Mouse (Mus musculus): ENCODE data around the gene Alg11. TPM values are rescaled to one million over a fixed set of nuclear protein-coding genes. Genes with fewer than 3 reads are reported as not detected.

Gene Alg11
- polyA plus RNA-seq, 1 experiment from 2014 or later, result 34.5 TPM

GRCm38 (mm10) chr8:22037022-22037421, 23.5 kb upstream of the Alg11 start:
- Histone ChIP-seq H3K9ac (ENCODE audit: low read length) (no peak overlapping the region), H3K9me3 (ENCODE audit: control insufficient read depth, low read length) (no peaks in the 10 kb centered on the region), H3K27ac (replicated peaks; ENCODE audit: low read depth, low read length) (no peak overlapping the region), H3K4me2 (ENCODE audit: low read depth, severe bottlenecking) (no peak overlapping the region), H3K27me3 (ENCODE audit: control insufficient read depth, insufficient read depth, low read length) (no peaks in the 10 kb centered on the region), H3K4me1 (ENCODE audit: control insufficient read depth, insufficient read depth, low read length) (no peaks in the 10 kb centered on the region), H3K36me3 (ENCODE audit: control insufficient read depth, insufficient read depth, low read length) (no peaks in the 10 kb centered on the region), H3K4me3 (ENCODE audit: low read depth, low read length) (no peak overlapping the region)
- no peak for ATAC-seq (ENCODE audit: insufficient number of reproducible peaks, low FRiP score, low TSS enrichment, low read depth)
- WGBS, result 79% methylated on average over 7 of the region's 7 CpGs
- DNase-seq (ENCODE audit: low spot score), result no peak

DNA sequence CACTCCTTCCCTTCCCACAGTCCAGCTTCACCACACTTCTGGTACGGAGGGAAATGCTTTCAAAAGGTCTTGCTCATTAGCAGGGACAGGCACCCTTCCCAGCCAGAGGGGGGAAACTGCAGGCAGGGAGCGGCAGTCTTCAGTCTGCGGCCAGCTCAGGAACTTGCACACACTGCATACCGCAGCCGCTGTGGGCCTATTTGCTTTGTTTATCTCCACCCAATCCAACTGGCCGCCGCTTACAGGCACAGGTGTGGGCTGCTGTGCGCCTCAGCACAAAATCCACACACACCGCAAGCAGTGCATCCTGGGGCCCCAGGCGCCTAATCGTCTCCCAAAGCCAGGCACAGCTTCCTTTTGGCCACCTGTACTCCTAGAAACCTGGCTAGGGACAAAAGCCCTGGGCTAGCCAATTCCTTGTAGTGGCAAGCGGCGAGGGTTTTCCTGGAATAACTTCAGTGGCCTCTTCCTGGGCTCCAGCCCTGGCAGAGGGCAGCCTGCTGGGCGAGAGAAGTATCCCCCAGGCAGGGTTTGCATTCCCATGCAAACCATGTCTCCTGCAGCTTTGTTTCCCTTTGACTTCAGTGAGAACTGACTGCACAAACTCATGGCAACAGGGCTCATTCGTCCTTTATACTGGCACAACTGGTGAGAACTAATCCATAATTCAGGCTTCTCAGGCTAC, 20.9 kb upstream of the Alg11 start:
- 19% methylated on average over 15 of the region's 15 CpGs for WGBS
- H3K27me3 ChIP-seq (ENCODE audit: control insufficient read depth, insufficient read depth, low read length), result no peaks in the 10 kb centered on the region
- H3K9me3 ChIP-seq (ENCODE audit: control insufficient read depth, low read length), result no peaks in the 10 kb centered on the region
- peak; percentile 37 for DNase-seq (ENCODE audit: low spot score)
- H3K27ac ChIP-seq (replicated peaks; ENCODE audit: low read depth, low read length), result no peak overlapping the region
- no peak overlapping the region for H3K4me3 ChIP-seq (ENCODE audit: low read depth, low read length)
- no peak for ATAC-seq (ENCODE audit: insufficient number of reproducible peaks, low FRiP score, low TSS enrichment, low read depth)
- H3K4me1 ChIP-seq (ENCODE audit: control insufficient read depth, insufficient read depth, low read length), result no peaks in the 10 kb centered on the region
- H3K4me2 ChIP-seq (ENCODE audit: low read depth, severe bottlenecking), result no peak overlapping the region
- H3K9ac ChIP-seq (ENCODE audit: low read length), result no peak overlapping the region
- no peaks in the 10 kb centered on the region for H3K36me3 ChIP-seq (ENCODE audit: control insufficient read depth, insufficient read depth, low read length)

DNA sequence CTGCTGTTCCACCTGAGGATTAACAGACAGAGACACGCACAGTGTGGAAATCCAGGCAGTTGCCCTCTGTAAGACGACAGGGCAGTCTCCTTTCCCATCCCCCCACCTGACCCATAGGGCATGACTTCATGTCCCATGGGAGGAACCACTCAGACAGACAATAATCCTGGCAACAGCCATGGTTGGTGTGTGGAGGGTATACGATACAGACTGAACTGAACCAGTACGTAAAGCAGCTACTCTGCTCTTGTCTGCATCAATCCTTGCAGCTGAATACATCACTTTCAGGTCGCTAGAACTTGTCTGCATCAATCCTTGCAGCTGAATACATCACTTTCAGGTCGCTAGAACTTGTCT, 20.4 kb upstream of the Alg11 start:
- no peak overlapping the region for H3K27ac ChIP-seq (replicated peaks; ENCODE audit: low read depth, low read length)
- no peaks in the 10 kb centered on the region for H3K27me3 ChIP-seq (ENCODE audit: control insufficient read depth, insufficient read depth, low read length)
- no peak for DNase-seq (ENCODE audit: low spot score)
- no peak overlapping the region for H3K4me2 ChIP-seq (ENCODE audit: low read depth, severe bottlenecking)
- no peak overlapping the region for H3K4me3 ChIP-seq (ENCODE audit: low read depth, low read length)
- H3K36me3 ChIP-seq (ENCODE audit: control insufficient read depth, insufficient read depth, low read length), result no peaks in the 10 kb centered on the region
- H3K9ac ChIP-seq (ENCODE audit: low read length), result no peak overlapping the region
- H3K9me3 ChIP-seq (ENCODE audit: control insufficient read depth, low read length), result no peaks in the 10 kb centered on the region
- H3K4me1 ChIP-seq (ENCODE audit: control insufficient read depth, insufficient read depth, low read length), result no peaks in the 10 kb centered on the region
- WGBS, result 49% methylated on average over 6 of the region's 6 CpGs
- ATAC-seq (ENCODE audit: insufficient number of reproducible peaks, low FRiP score, low TSS enrichment, low read depth), result no peak

DNA sequence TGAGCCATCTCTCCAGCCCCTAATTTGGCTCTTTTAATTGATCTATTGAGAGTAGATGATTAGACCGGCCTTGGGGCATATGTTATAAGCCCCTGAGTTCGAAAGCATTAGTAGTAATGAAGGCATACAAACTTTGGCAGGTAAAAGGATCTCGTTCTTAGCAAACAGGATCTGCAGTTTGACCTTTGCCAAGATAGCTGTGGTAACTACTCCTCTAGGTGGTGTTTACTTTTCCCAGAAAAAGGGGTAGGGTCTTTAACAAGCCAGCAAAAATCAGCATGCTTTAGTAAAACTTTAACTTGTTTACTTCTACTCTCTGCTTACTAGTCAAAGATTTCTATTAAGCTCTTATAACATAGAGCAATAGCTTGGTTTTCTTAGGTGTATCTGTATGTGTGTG, 18.0 kb upstream of the Alg11 start:
- no peaks in the 10 kb centered on the region for H3K4me1 ChIP-seq (ENCODE audit: control insufficient read depth, insufficient read depth, low read length)
- no peaks in the 10 kb centered on the region for H3K27me3 ChIP-seq (ENCODE audit: control insufficient read depth, insufficient read depth, low read length)
- H3K36me3 ChIP-seq (ENCODE audit: control insufficient read depth, insufficient read depth, low read length), result no peaks in the 10 kb centered on the region
- H3K4me2 ChIP-seq (ENCODE audit: low read depth, severe bottlenecking), result no peak overlapping the region
- DNase-seq (ENCODE audit: low spot score), result no peak
- WGBS, result 81% methylated on average over 3 of the region's 3 CpGs
- no peak overlapping the region for H3K27ac ChIP-seq (replicated peaks; ENCODE audit: low read depth, low read length)
- no peaks in the 10 kb centered on the region for H3K9me3 ChIP-seq (ENCODE audit: control insufficient read depth, low read length)
- no peak overlapping the region for H3K4me3 ChIP-seq (ENCODE audit: low read depth, low read length)
- H3K9ac ChIP-seq (ENCODE audit: low read length), result no peak overlapping the region
- ATAC-seq (ENCODE audit: insufficient number of reproducible peaks, low FRiP score, low TSS enrichment, low read depth), result no peak

DNA sequence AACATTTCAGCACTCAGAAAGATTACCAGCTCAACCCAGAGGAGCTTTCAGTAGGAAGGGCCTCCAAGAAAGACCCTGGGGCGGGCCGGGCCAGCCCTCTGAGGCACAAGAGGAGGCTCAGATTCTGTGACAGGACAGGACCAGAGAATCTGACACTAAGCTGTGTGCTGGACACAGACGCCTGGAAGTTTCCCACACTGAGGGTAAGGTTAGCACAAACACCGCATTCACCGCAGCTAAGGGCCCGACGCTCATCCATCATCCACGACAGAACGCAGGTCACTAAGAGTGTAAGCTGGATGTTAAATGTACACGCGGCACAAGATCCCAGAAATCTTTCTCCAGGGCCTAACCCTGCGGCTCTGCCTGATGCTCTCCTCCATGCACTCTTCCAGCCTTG, 16.8 kb upstream of the Alg11 start:
- DNase-seq (ENCODE audit: low spot score), result no peak

GRCm38 (mm10) chr8:22047699-22048464, 12.6 kb upstream of the Alg11 start:
- no peaks in the 10 kb centered on the region for H3K36me3 ChIP-seq (ENCODE audit: control insufficient read depth, insufficient read depth, low read length)
- no peaks in the 10 kb centered on the region for H3K4me1 ChIP-seq (ENCODE audit: control insufficient read depth, insufficient read depth, low read length)
- no peaks in the 10 kb centered on the region for H3K27me3 ChIP-seq (ENCODE audit: control insufficient read depth, insufficient read depth, low read length)
- no peak overlapping the region for H3K27ac ChIP-seq (replicated peaks; ENCODE audit: low read depth, low read length)
- no peak overlapping the region for H3K9ac ChIP-seq (ENCODE audit: low read length)
- H3K4me2 ChIP-seq (ENCODE audit: low read depth, severe bottlenecking), result no peak overlapping the region
- WGBS, result 70% methylated on average over 2 of the region's 2 CpGs
- H3K9me3 ChIP-seq (ENCODE audit: control insufficient read depth, low read length), result no peaks in the 10 kb centered on the region
- no peak overlapping the region for H3K4me3 ChIP-seq (ENCODE audit: low read depth, low read length)
- DNase-seq (ENCODE audit: low spot score) (peak; percentile 65), ATAC-seq (ENCODE audit: insufficient number of reproducible peaks, low FRiP score, low TSS enrichment, low read depth) (peak; percentile 62)

More for the DNA sequence above, 16.8 kb upstream of the Alg11 start:
- no peak for ATAC-seq (ENCODE audit: insufficient number of reproducible peaks, low FRiP score, low TSS enrichment, low read depth)
- 44% methylated on average over 12 of the region's 12 CpGs for WGBS
- no peak overlapping the region for H3K27ac ChIP-seq (replicated peaks; ENCODE audit: low read depth, low read length)
- no peaks in the 10 kb centered on the region for H3K27me3 ChIP-seq (ENCODE audit: control insufficient read depth, insufficient read depth, low read length)
- H3K4me1 ChIP-seq (ENCODE audit: control insufficient read depth, insufficient read depth, low read length), result no peaks in the 10 kb centered on the region
- H3K4me2 ChIP-seq (ENCODE audit: low read depth, severe bottlenecking), result no peak overlapping the region
- H3K36me3 ChIP-seq (ENCODE audit: control insufficient read depth, insufficient read depth, low read length), result no peaks in the 10 kb centered on the region
- H3K9me3 ChIP-seq (ENCODE audit: control insufficient read depth, low read length), result no peaks in the 10 kb centered on the region
- no peak overlapping the region for H3K4me3 ChIP-seq (ENCODE audit: low read depth, low read length)
- no peak overlapping the region for H3K9ac ChIP-seq (ENCODE audit: low read length)

- Histone ChIP-seq H3K27ac (replicated peaks; ENCODE audit: low read depth, low read length) (no peak overlapping the region), H3K4me3 (ENCODE audit: low read depth, low read length) (no peak overlapping the region), H3K27me3 (ENCODE audit: control insufficient read depth, insufficient read depth, low read length) (peaks cover 10% of the 10 kb centered on the region), H3K9ac (ENCODE audit: low read length) (no peak overlapping the region), H3K9me3 (ENCODE audit: control insufficient read depth, low read length) (no peaks in the 10 kb centered on the region), H3K4me2 (ENCODE audit: low read depth, severe bottlenecking) (no peak overlapping the region), H3K4me1 (ENCODE audit: control insufficient read depth, insufficient read depth, low read length) (no peaks in the 10 kb centered on the region), H3K36me3 (ENCODE audit: control insufficient read depth, insufficient read depth, low read length) (no peaks in the 10 kb centered on the region)
- no peak for ATAC-seq (ENCODE audit: insufficient number of reproducible peaks, low FRiP score, low TSS enrichment, low read depth)
- 85% methylated on average over 12 of the region's 12 CpGs for WGBS
- DNase-seq (ENCODE audit: low spot score), result no peak
Observed at GRCm38 (mm10) chr8:22054674-22055491, 5.6 kb upstream of the Alg11 start.

DNA sequence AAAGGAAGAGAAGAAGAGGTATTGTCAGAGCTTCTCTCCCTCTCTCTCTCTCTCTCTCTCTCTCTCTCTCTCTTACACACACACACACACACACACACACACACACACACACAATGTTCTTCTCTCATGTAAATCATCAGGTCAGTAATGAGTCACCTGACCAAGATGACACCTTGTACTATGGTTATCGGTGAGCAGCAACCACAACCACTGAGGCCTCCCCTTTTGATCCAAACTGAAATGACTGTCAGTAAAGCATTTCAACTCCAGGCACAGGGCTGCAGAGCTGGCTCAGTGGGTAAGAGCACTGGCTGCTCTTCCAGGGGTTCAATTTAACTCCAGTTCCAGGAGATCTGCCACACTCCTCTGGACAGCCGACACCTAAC, 5.0 kb upstream of the Alg11 start:
- DNase-seq (ENCODE audit: low spot score), result no peak
- H3K4me2 ChIP-seq (ENCODE audit: low read depth, severe bottlenecking), result no peak overlapping the region
- H3K27me3 ChIP-seq (ENCODE audit: control insufficient read depth, insufficient read depth, low read length), result peaks cover 10% of the 10 kb centered on the region
- WGBS, result 93% methylated on average over 2 of the region's 2 CpGs
- no peak overlapping the region for H3K27ac ChIP-seq (replicated peaks; ENCODE audit: low read depth, low read length)
- H3K9me3 ChIP-seq (ENCODE audit: control insufficient read depth, low read length), result no peaks in the 10 kb centered on the region
- no peaks in the 10 kb centered on the region for H3K4me1 ChIP-seq (ENCODE audit: control insufficient read depth, insufficient read depth, low read length)
- H3K36me3 ChIP-seq (ENCODE audit: control insufficient read depth, insufficient read depth, low read length), result no peaks in the 10 kb centered on the region
- H3K9ac ChIP-seq (ENCODE audit: low read length), result no peak overlapping the region
- H3K4me3 ChIP-seq (ENCODE audit: low read depth, low read length), result no peak overlapping the region
- ATAC-seq (ENCODE audit: insufficient number of reproducible peaks, low FRiP score, low TSS enrichment, low read depth), result no peak
